23 mouse cellular contexts compared by ENCODE assay signal in the genomic region with DNA sequence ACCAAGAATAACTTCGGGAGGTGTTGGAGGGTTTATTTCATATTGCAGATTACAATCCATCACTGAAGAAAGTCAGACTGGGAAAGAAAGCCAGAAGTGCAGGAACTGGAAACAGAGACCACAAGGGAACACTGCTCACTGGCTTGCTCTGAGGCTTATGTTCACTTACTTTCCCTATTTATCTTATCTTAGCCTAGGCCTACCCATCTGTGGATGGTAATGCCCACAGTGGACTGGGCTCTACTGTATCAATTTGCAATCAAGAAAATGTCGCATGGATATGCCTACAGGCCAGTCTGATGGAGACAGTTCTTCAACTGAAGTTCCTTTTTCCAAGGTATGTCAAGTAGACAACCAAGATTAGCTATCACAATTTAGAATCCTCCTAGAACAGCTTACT. TPM values are rescaled to one million over a fixed set of nuclear protein-coding genes. Genes with fewer than 3 reads are reported as not detected.
DNase-seq lines count a peak whose midpoint lies in the region; ATAC-seq and TF ChIP-seq lines count a peak whose summit lies in the region.
"Had no signal": no experiment of that assay in that cellular context is flagged by ENCODE, and none has a peak within 500 bp of the region (broad histone marks: within the 10 kb centered on the region; RNA-seq: fewer than 3 reads in every experiment).

No protein-coding gene starts in this region.

- peak; percentile 71 for ATAC-seq in liver, embryonic 12.5 days
- no peak for ATAC-seq in liver, embryonic 11.5 days (replicated peaks; ENCODE audit: low FRiP score)
- ATAC-seq in liver, embryonic 14.5 days (ENCODE audit: insufficient read depth), result peak; percentile 56; the same call in 1 of the 2 replicates
- ATAC-seq in liver, postnatal 0 days, result no peak
- peak; percentile 60 for ATAC-seq in liver, embryonic 16.5 days (ENCODE audit: low read depth)
- ATAC-seq: activated CD4-positive, CD25-positive, alpha-beta regulatory T cell, adult 4 months; CD4-positive, CD25-positive, alpha-beta regulatory T cell, adult 4 months; forebrain, embryonic 13.5 days; forebrain, embryonic 15.5 days; Patski had no signal

- no peaks in the 10 kb centered on the region for H3K9me3 ChIP-seq in liver, embryonic 12.5 days (replicated peaks)
- H3K9me3 ChIP-seq in liver, embryonic 11.5 days (ENCODE audit: control insufficient read depth, low read length), result no peaks in the 10 kb centered on the region
- no peaks in the 10 kb centered on the region for H3K9me3 ChIP-seq in liver, embryonic 14.5 days (ENCODE audit: control insufficient read depth, low read length)
- H3K9me3 ChIP-seq in liver, postnatal 0 days (ENCODE audit: low read length), result no peaks in the 10 kb centered on the region
- H3K9me3 ChIP-seq in liver, embryonic 16.5 days (replicated peaks; ENCODE audit: control insufficient read depth, low read length), result no peaks in the 10 kb centered on the region
- H3K9me3 ChIP-seq: embryonic facial prominence, embryonic 10.5 days; embryonic facial prominence, embryonic 12.5 days; forebrain, embryonic 13.5 days; forebrain, embryonic 15.5 days; G1E had no signal

- H3K27ac ChIP-seq in liver, embryonic 12.5 days, result no peak overlapping the region
- H3K27ac ChIP-seq in liver, embryonic 11.5 days (ENCODE audit: low read depth, low read length), result no peak overlapping the region
- H3K27ac ChIP-seq in liver, embryonic 14.5 days, result no peak overlapping the region
- H3K27ac ChIP-seq in liver, postnatal 0 days (ENCODE audit: low read depth), result no peak overlapping the region
- H3K27ac ChIP-seq in liver, embryonic 16.5 days (ENCODE audit: low read length), result no peak overlapping the region
- H3K27ac ChIP-seq: embryonic facial prominence, embryonic 10.5 days; embryonic facial prominence, embryonic 12.5 days; forebrain, embryonic 13.5 days; forebrain, embryonic 15.5 days had no signal

- no peak overlapping the region for H3K4me3 ChIP-seq in liver, embryonic 12.5 days
- no peak overlapping the region for H3K4me3 ChIP-seq in liver, embryonic 11.5 days (ENCODE audit: low read depth, low read length)
- H3K4me3 ChIP-seq in liver, embryonic 14.5 days (ENCODE audit: insufficient read depth in 1 of 2, low read depth in 2 of 2, low read length in 2 of 2), result no peak overlapping the region
- no peak overlapping the region for H3K4me3 ChIP-seq in liver, postnatal 0 days (ENCODE audit: low read depth, low read length)
- H3K4me3 ChIP-seq in liver, embryonic 16.5 days (ENCODE audit: low read depth, low read length), result no peak overlapping the region
- H3K4me3 ChIP-seq: embryonic facial prominence, embryonic 10.5 days; embryonic facial prominence, embryonic 12.5 days; forebrain, embryonic 13.5 days; forebrain, embryonic 15.5 days had no signal

- TF ChIP-seq EP300 in liver, embryonic 14.5 days (IDR thresholded peaks at IDR 0.05; ENCODE audit: low read depth), result no peak
- TF ChIP-seq EP300 in liver, postnatal 0 days (IDR thresholded peaks at IDR 0.05; ENCODE audit: low read depth), result no peak

- TF ChIP-seq CTCF in liver, embryonic 14.5 days (IDR thresholded peaks at IDR 0.05; ENCODE audit: low read depth), result no peak
- TF ChIP-seq CTCF in liver, postnatal 0 days (IDR thresholded peaks at IDR 0.05; ENCODE audit: low read depth), result no peak

- no peak for DNase-seq in liver, embryonic 11.5 days (ENCODE audit: low spot score)
- no peak for DNase-seq in liver, embryonic 14.5 days (ENCODE audit: low read depth in 3 of 3, low spot score in 3 of 3)
- no peak for DNase-seq in liver, postnatal 0 days
- DNase-seq in B cell, adult 2 months, result no peak
- DNase-seq: adrenal gland, adult 8-10 months; adrenal gland, postnatal 14 days; adrenal gland, postnatal 36 days; cerebellum, adult 11-12 months; cerebellum, adult 2 months; cerebellum, adult 9-10 months; cerebellum, postnatal 10 days; cerebellum, postnatal 25 days had no signal

- no peak overlapping the region; the same call in 1 of the 2 replicates for H3K9ac ChIP-seq in liver, embryonic 12.5 days
- H3K9ac ChIP-seq in liver, embryonic 11.5 days (ENCODE audit: low read depth, low read length), result no peak overlapping the region
- H3K9ac ChIP-seq in liver, embryonic 14.5 days (replicated peaks), result no peak overlapping the region
- H3K9ac ChIP-seq in liver, postnatal 0 days (replicated peaks), result no peak overlapping the region
- H3K9ac ChIP-seq in liver, embryonic 16.5 days (ENCODE audit: low read depth, low read length), result no peak overlapping the region
- H3K9ac ChIP-seq: embryonic facial prominence, embryonic 12.5 days; forebrain, embryonic 13.5 days; forebrain, embryonic 15.5 days had no signal

- H3K36me3 ChIP-seq in liver, embryonic 12.5 days, result no peaks in the 10 kb centered on the region
- no peaks in the 10 kb centered on the region for H3K36me3 ChIP-seq in liver, embryonic 11.5 days (ENCODE audit: control insufficient read depth, insufficient read depth, low read length)
- no peaks in the 10 kb centered on the region for H3K36me3 ChIP-seq in liver, embryonic 14.5 days (replicated peaks; ENCODE audit: control insufficient read depth, insufficient read depth, low read depth)
- no peaks in the 10 kb centered on the region for H3K36me3 ChIP-seq in liver, postnatal 0 days (replicated peaks; ENCODE audit: insufficient read depth, low read length)
- no peaks in the 10 kb centered on the region for H3K36me3 ChIP-seq in liver, embryonic 16.5 days (ENCODE audit: control insufficient read depth, insufficient read depth)
- H3K36me3 ChIP-seq: embryonic facial prominence, embryonic 10.5 days; embryonic facial prominence, embryonic 12.5 days; forebrain, embryonic 15.5 days; G1E had no signal

- H3K4me2 ChIP-seq in liver, embryonic 12.5 days, result no peak overlapping the region
- no peak overlapping the region for H3K4me2 ChIP-seq in liver, embryonic 11.5 days
- no peak overlapping the region for H3K4me2 ChIP-seq in liver, embryonic 14.5 days (ENCODE audit: low read depth)
- no peak overlapping the region for H3K4me2 ChIP-seq in liver, postnatal 0 days (ENCODE audit: low read depth, low read length)
- H3K4me2 ChIP-seq in liver, embryonic 16.5 days (ENCODE audit: low read depth, low read length), result no peak overlapping the region
- H3K4me2 ChIP-seq: embryonic facial prominence, embryonic 12.5 days; forebrain, embryonic 13.5 days; forebrain, embryonic 15.5 days had no signal

- peaks cover 5% of the 10 kb centered on the region for H3K4me1 ChIP-seq in liver, embryonic 12.5 days
- H3K4me1 ChIP-seq in liver, embryonic 11.5 days (replicated peaks; ENCODE audit: control insufficient read depth, insufficient read depth, low read length), result no peaks in the 10 kb centered on the region
- peaks cover 0 to 2% of the 10 kb centered on the region in 2 experiments; a peak in 1 of 4 replicates for H3K4me1 ChIP-seq in liver, embryonic 14.5 days (replicated peaks; ENCODE audit: control insufficient read depth in 2 of 2, insufficient read depth in 2 of 2, low read length in 1 of 2)
- H3K4me1 ChIP-seq in liver, postnatal 0 days (ENCODE audit: insufficient read depth), result no peaks in the 10 kb centered on the region
- H3K4me1 ChIP-seq in liver, embryonic 16.5 days (ENCODE audit: control insufficient read depth, low read depth, low read length), result no peaks in the 10 kb centered on the region
- H3K4me1 ChIP-seq: embryonic facial prominence, embryonic 10.5 days; embryonic facial prominence, embryonic 12.5 days; forebrain, embryonic 13.5 days; forebrain, embryonic 15.5 days had no signal

- H3K27me3 ChIP-seq in liver, embryonic 12.5 days (replicated peaks), result no peaks in the 10 kb centered on the region
- no peaks in the 10 kb centered on the region for H3K27me3 ChIP-seq in liver, embryonic 11.5 days (replicated peaks; ENCODE audit: control insufficient read depth, insufficient read depth, low read length)
- H3K27me3 ChIP-seq in liver, embryonic 14.5 days (ENCODE audit: control insufficient read depth, insufficient read depth, low read length), result no peaks in the 10 kb centered on the region
- no peaks in the 10 kb centered on the region for H3K27me3 ChIP-seq in liver, postnatal 0 days (ENCODE audit: insufficient read depth, low read length)
- no peaks in the 10 kb centered on the region for H3K27me3 ChIP-seq in liver, embryonic 16.5 days (ENCODE audit: control insufficient read depth, insufficient read depth, low read depth, low read length)
- H3K27me3 ChIP-seq: CH12.LX; embryonic facial prominence, embryonic 12.5 days; forebrain, embryonic 13.5 days; forebrain, embryonic 15.5 days; Patski had no signal

- 67% methylated on average over 2 of the region's 2 CpGs for WGBS in liver, embryonic 12.5 days (ENCODE audit: insufficient replicate concordance)
- 70% methylated on average over 2 of the region's 2 CpGs for WGBS in liver, embryonic 11.5 days
- 55% methylated on average over 2 of the region's 2 CpGs for WGBS in liver, embryonic 14.5 days (ENCODE audit: insufficient replicate concordance)
- WGBS in liver, postnatal 0 days (ENCODE audit: insufficient replicate concordance), result 72% methylated on average over 2 of the region's 2 CpGs
- 52% methylated on average over 2 of the region's 2 CpGs for WGBS in liver, embryonic 16.5 days (ENCODE audit: insufficient replicate concordance)

RNA-seq across cellular contexts. Expression of gene Zfand6, which starts 47.0 kb away (rescaled TPM):
- 125 and 126 TPM in 2 replicates for polyA plus RNA-seq in liver, embryonic 12.5 days (2016; fragmentation: Nextera tagmentation; extraction: Ambion mirVana)
- polyA plus RNA-seq in liver, embryonic 11.5 days (2014; fragmentation: Nextera tagmentation; extraction: Ambion mirVana), result 123 and 126 TPM in 2 replicates
- polyA plus RNA-seq in liver, embryonic 14.5 days (2012; rRNA removed), result 46.6 and 75.5 TPM in 2 replicates
- polyA plus RNA-seq in liver, embryonic 14.5 days (2014; fragmentation: Nextera tagmentation; extraction: Ambion mirVana), result 125 and 137 TPM in 2 replicates
- 160 and 165 TPM in 2 replicates for polyA plus RNA-seq in liver, postnatal 0 days (2015; fragmentation: Nextera tagmentation; extraction: Ambion mirVana)
- 154 and 157 TPM in 2 replicates for polyA plus RNA-seq in liver, embryonic 16.5 days (2015; fragmentation: Nextera tagmentation; extraction: Ambion mirVana)

Comparison
In these comparisons a context has a peak if more than half of its experiments do, and no peak if none do; other contexts are left out.
1. ATAC-seq: peak in liver, embryonic 12.5 days (single experiment), liver, embryonic 14.5 days (single experiment) and liver, embryonic 16.5 days (single experiment); none in liver, embryonic 11.5 days (single experiment) and liver, postnatal 0 days (single experiment).